Mouse (Mus musculus) neural tube, embryonic 15.5 days (tissue): ENCODE measurements around the gene Pttg1. TPM values are rescaled to one million over a fixed set of nuclear protein-coding genes. Genes with fewer than 3 reads are reported as not detected.

ENCODE experiments used
- ATAC-seq: fragments of 200-750 bp; cut with Nextera tagmentation; 2 replicates; pipeline ENCODE4 v1.8.0; 2017; ENCODE audit warnings: mild to moderate bottlenecking, moderate TSS enrichment, moderate library complexity; ENCODE audit not compliant: low FRiP score
- H3K27ac ChIP-seq: fragments of 300-500 bp; sonication (generic); replicated peaks from 2 replicates; pipeline ENCODE4 v1.5.1; 2015; ENCODE audit warnings: mild to moderate bottlenecking, inconsistent platforms
- H3K27me3 ChIP-seq: fragments of 300-500 bp; sonication (generic); replicated peaks from 2 replicates; pipeline ENCODE4 v1.6.1; 2015; ENCODE audit warnings: inconsistent platforms
- H3K36me3 ChIP-seq: fragments of 300-500 bp; sonication (generic); 2 replicates; pipeline ENCODE4 v1.6.1; 2015; ENCODE audit warnings: inconsistent platforms
- H3K4me1 ChIP-seq: fragments of 300-500 bp; sonication (generic); 2 replicates; pipeline ENCODE4 v1.6.1; 2015; ENCODE audit warnings: inconsistent platforms
- H3K4me2 ChIP-seq: fragments of 300-500 bp; sonication (generic); 2 replicates; pipeline ENCODE4 v1.6.1; 2015; ENCODE audit warnings: inconsistent platforms, mild to moderate bottlenecking, moderate library complexity
- H3K4me3 ChIP-seq: fragments of 300-500 bp; sonication (generic); replicated peaks from 2 replicates; pipeline ENCODE4 v1.5.1; 2015; ENCODE audit warnings: mild to moderate bottlenecking, inconsistent platforms
- H3K9ac ChIP-seq: fragments of 300-500 bp; sonication (generic); replicated peaks from 2 replicates; pipeline ENCODE4 v1.6.1; 2015; ENCODE audit warnings: mild to moderate bottlenecking, inconsistent platforms
- H3K9me3 ChIP-seq: fragments of 300-500 bp; sonication (generic); replicated peaks from 2 replicates; pipeline ENCODE4 v1.6.1; 2016; ENCODE audit warnings: inconsistent platforms
- WGBS: fragments of 180-500 bp; shearing (Covaris S2); methylation state at CpG from one replicate; pipeline ENCODE4 v1.1.7; 2015; ENCODE audit warnings: mixed read lengths; 5-methylcytosine and 5-hydroxymethylcytosine counted together
- polyA plus RNA-seq: library from polyadenylated mRNA; unstranded; fragments of >200 nt; fragmentation: Nextera tagmentation; extraction: Ambion mirVana; gene quantifications from 2 replicates; pipeline ENCODE4 v1.2.1, GENCODE M21; 2015

The Pttg1 gene
- polyA plus RNA-seq, 1 experiment from 2014 or later, result 44.3 TPM

GRCm38 (mm10) chr11:43404150-43404807, 21.8 kb downstream of the Pttg1 start:
- 91% methylated on average over 15 of the region's 15 CpGs for WGBS
- H3K4me2 ChIP-seq, result no peak overlapping the region

GRCm38 (mm10) chr11:43400131-43400530, 25.9 kb downstream of the Pttg1 start:
- 88% methylated on average over 1 of the region's 1 CpGs for WGBS
- no peak overlapping the region for H3K27ac ChIP-seq
- no peak overlapping the region for H3K9ac ChIP-seq
- no peaks in the 10 kb centered on the region for H3K36me3 ChIP-seq
- no peaks in the 10 kb centered on the region for H3K4me1 ChIP-seq
- ATAC-seq, result no peak
- no peak overlapping the region for H3K4me3 ChIP-seq
- no peaks in the 10 kb centered on the region for H3K9me3 ChIP-seq
- H3K27me3 ChIP-seq, result no peaks in the 10 kb centered on the region
- no peak overlapping the region for H3K4me2 ChIP-seq

More at GRCm38 (mm10) chr11:43404150-43404807, 21.8 kb downstream of the Pttg1 start:
- Histone ChIP-seq H3K36me3 (no peaks in the 10 kb centered on the region), H3K27ac (no peak overlapping the region), H3K9ac (no peak overlapping the region), H3K4me1 (no peaks in the 10 kb centered on the region), H3K27me3 (no peaks in the 10 kb centered on the region), H3K9me3 (no peaks in the 10 kb centered on the region), H3K4me3 (no peak overlapping the region)
- ATAC-seq, result no peak

DNA sequence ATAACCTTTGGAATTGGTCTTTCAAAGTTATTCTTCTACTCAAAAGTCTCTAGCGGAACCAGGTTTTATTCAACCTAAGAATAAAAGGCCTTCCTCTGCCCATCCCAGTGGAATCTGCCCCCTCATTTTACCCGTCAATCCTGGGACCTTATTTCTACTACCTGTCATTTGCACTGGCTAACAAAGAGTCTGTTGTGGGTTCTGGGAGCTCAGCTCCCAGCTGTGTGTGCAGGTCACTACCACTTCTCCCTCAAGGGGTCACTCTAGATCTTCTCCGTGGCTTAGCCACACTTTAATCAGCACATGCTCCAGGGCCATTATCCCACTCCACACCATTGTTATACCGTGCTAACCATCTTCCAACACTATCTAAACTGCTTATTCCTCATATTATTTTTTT, 26.8 kb downstream of the Pttg1 start:
- WGBS, result 48% methylated on average over 4 of the region's 4 CpGs
- Histone ChIP-seq H3K27me3 (no peaks in the 10 kb centered on the region), H3K4me1 (no peaks in the 10 kb centered on the region), H3K27ac (no peak overlapping the region), H3K9ac (no peak overlapping the region), H3K4me3 (no peak overlapping the region), H3K36me3 (no peaks in the 10 kb centered on the region), H3K4me2 (no peak overlapping the region), H3K9me3 (no peaks in the 10 kb centered on the region)
- no peak for ATAC-seq

DNA sequence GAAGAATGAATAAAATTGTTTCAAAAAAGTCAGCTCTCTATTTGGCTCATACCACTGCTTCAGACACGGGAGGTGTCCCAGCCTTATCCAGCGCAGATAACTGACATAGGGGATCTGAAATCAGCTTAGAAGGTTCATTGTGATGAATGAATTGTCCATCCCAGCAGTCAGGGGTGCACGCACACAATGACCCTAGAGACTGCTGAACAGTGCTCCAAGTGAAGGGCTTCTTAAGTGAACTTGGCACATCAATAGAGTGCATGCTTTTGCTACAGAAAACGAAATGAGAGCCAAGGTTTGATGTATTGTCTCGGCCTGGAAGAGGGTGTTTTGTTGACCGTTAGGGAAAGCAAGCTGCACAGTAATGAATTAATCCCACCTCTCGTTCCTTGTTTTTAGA, 29.4 kb downstream of the Pttg1 start:
- 72% methylated on average over 7 of the region's 7 CpGs for WGBS
- ATAC-seq, result no peak
- no peaks in the 10 kb centered on the region for H3K4me1 ChIP-seq
- no peak overlapping the region for H3K9ac ChIP-seq
- H3K4me2 ChIP-seq, result no peak overlapping the region
- no peaks in the 10 kb centered on the region for H3K27me3 ChIP-seq
- H3K27ac ChIP-seq, result no peak overlapping the region
- no peaks in the 10 kb centered on the region for H3K9me3 ChIP-seq
- no peaks in the 10 kb centered on the region for H3K36me3 ChIP-seq
- no peak overlapping the region for H3K4me3 ChIP-seq

DNA sequence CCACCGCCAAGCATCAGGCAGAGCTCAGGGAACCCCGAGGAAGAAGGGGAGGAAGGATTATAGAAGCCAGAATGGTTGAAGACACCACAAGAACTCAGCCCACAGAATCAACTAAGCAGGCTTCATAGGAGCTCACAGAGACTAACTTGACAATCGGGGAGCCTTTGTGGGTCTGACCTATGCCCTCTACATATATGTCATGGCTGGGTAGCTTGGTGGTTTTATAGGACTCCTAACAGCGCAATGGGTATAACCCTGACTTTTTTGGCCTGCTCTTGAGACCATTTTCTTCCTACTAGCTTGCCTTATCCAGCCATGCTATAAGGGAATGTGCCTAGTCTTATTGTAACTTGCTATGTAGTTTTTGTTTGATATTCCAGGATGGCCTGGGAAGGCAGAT, 29.8 kb downstream of the Pttg1 start:
- 94% methylated on average over 4 of the region's 4 CpGs for WGBS
- Histone ChIP-seq H3K4me2 (no peak overlapping the region), H3K36me3 (no peaks in the 10 kb centered on the region), H3K27me3 (no peaks in the 10 kb centered on the region), H3K4me3 (no peak overlapping the region), H3K9ac (no peak overlapping the region), H3K27ac (no peak overlapping the region), H3K4me1 (no peaks in the 10 kb centered on the region), H3K9me3 (no peaks in the 10 kb centered on the region)
- ATAC-seq, result no peak

- H3K4me3 ChIP-seq, result no peak overlapping the region
- H3K4me2 ChIP-seq, result no peak overlapping the region
- WGBS, result 75% methylated on average over 14 of the region's 14 CpGs
- H3K4me1 ChIP-seq, result no peaks in the 10 kb centered on the region
- H3K9ac ChIP-seq, result no peak overlapping the region
- H3K9me3 ChIP-seq, result no peaks in the 10 kb centered on the region
- H3K27me3 ChIP-seq, result no peaks in the 10 kb centered on the region
- H3K36me3 ChIP-seq, result no peaks in the 10 kb centered on the region
- H3K27ac ChIP-seq, result no peak overlapping the region
- no peak for ATAC-seq
Observed at GRCm38 (mm10) chr11:43395073-43395948, 30.7 kb downstream of the Pttg1 start.

DNA sequence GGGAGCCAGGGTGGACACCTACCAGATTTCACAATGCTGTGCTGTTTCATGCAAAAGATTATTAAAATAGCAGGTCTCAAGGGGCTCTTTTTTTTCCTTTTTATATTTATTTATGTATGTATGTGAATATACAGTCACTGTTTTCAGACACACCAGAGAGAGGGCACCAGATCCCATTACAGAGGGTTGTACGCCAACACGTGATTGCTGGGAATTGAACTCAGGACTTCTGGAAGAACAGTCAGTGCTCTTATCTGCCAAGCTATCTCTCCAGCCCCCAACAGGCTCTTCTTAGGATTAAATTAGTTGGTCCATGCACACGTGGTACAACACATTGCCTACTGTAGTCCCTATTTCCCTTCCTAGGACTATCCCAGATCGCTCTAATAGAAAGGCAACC, 32.7 kb downstream of the Pttg1 start:
- Histone ChIP-seq H3K9me3 (no peaks in the 10 kb centered on the region), H3K9ac (no peak overlapping the region), H3K4me2 (no peak overlapping the region), H3K36me3 (no peaks in the 10 kb centered on the region), H3K4me3 (no peak overlapping the region), H3K4me1 (no peaks in the 10 kb centered on the region), H3K27ac (no peak overlapping the region), H3K27me3 (no peaks in the 10 kb centered on the region)
- 93% methylated on average over 4 of the region's 4 CpGs for WGBS
- ATAC-seq, result no peak

DNA sequence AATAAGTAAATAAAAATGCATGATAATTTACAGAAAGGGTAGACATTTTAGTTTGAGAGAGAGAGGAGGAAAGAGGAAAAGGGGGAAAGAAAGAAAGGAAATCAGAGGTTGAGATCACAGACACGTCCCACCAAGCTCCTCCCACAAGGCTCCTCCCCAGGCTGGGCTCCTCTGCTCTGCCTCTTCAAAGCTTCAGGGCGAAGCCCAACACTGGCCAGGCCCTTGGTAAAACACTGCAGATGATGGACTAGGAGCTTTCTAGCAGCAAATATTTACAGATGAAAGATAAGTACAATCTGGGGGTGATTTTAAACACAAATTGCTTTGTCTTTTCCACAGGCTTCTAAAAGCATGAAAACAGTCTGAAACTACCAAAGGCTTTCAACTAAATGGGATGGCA, 33.3 kb downstream of the Pttg1 start:
- no peaks in the 10 kb centered on the region for H3K36me3 ChIP-seq
- no peak overlapping the region for H3K4me3 ChIP-seq
- no peak overlapping the region for H3K4me2 ChIP-seq
- H3K9me3 ChIP-seq, result no peaks in the 10 kb centered on the region
- 55% methylated on average over 2 of the region's 2 CpGs for WGBS
- ATAC-seq, result no peak
- no peaks in the 10 kb centered on the region for H3K27me3 ChIP-seq
- no peaks in the 10 kb centered on the region for H3K4me1 ChIP-seq
- H3K9ac ChIP-seq, result no peak overlapping the region
- no peak overlapping the region for H3K27ac ChIP-seq

GRCm38 (mm10) chr11:43389118-43389517, 36.9 kb downstream of the Pttg1 start:
- 88% methylated on average over 7 of the region's 7 CpGs for WGBS
- H3K4me3 ChIP-seq, result no peak overlapping the region
- H3K4me2 ChIP-seq, result no peak overlapping the region
- no peaks in the 10 kb centered on the region for H3K27me3 ChIP-seq
- H3K4me1 ChIP-seq, result peaks cover 16% of the 10 kb centered on the region
- no peak overlapping the region for H3K9ac ChIP-seq
- no peak for ATAC-seq
- no peaks in the 10 kb centered on the region for H3K9me3 ChIP-seq
- H3K27ac ChIP-seq, result no peak overlapping the region
- H3K36me3 ChIP-seq, result no peaks in the 10 kb centered on the region

GRCm38 (mm10) chr11:43388122-43389097, 37.6 kb downstream of the Pttg1 start:
- WGBS, result 85% methylated on average over 21 of the region's 21 CpGs
- H3K4me1 ChIP-seq, result peaks cover 16% of the 10 kb centered on the region
- H3K27ac ChIP-seq, result no peak overlapping the region
- H3K4me3 ChIP-seq, result no peak overlapping the region
- no peak for ATAC-seq
- no peak overlapping the region for H3K9ac ChIP-seq
- H3K36me3 ChIP-seq, result no peaks in the 10 kb centered on the region
- H3K4me2 ChIP-seq, result no peak overlapping the region
- H3K9me3 ChIP-seq, result no peaks in the 10 kb centered on the region
- no peaks in the 10 kb centered on the region for H3K27me3 ChIP-seq

DNA sequence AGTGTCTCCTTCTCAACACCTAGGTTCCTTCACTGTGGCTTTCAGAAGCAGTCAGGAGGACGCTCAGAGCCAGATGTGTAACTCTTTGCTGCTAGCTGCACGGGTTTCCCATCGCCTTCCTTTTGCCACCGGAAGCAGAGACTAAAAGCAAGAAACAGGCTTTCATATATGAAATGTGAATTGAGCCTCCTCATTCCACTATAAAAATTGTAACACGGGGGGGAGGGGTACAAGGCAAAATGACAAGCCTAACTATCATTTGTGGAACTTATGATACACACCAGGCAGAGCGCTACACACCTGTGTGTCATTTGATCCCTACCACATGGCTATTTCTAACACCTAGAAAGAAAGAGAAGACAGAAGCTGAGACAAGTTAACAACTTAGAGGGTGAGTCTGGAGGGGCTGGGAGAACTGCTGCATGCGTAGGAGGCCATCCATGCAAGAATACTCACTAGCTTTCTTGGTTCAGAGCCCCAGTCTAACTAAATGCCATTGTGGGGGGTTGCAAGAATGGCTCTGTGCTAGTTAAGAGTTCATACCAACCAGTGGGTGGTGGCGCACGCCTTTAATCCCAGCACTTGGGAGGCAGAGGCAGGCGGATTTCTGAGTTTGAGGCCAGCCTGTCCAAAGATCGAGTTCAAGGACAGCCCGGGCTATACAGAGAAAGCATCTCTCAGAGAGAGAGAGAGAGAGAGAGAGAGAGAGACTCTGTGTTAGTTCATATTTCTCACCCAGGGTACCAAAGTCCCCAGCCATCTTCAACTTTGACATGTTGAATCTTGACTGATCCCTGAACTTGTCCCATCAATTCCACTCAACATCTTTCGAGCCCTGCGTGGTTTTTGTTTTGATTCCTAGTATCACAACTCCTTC, 38.8 kb downstream of the Pttg1 start:
- 95% methylated on average over 14 of the region's 14 CpGs for WGBS
- no peak for ATAC-seq
- Histone ChIP-seq H3K9me3 (no peaks in the 10 kb centered on the region), H3K4me2 (no peak overlapping the region), H3K4me3 (no peak overlapping the region), H3K4me1 (peaks cover 16% of the 10 kb centered on the region), H3K9ac (no peak overlapping the region), H3K27ac (no peak overlapping the region), H3K27me3 (no peaks in the 10 kb centered on the region), H3K36me3 (no peaks in the 10 kb centered on the region)
